24 mouse cellular contexts compared by ENCODE assay signal in the genomic region with DNA sequence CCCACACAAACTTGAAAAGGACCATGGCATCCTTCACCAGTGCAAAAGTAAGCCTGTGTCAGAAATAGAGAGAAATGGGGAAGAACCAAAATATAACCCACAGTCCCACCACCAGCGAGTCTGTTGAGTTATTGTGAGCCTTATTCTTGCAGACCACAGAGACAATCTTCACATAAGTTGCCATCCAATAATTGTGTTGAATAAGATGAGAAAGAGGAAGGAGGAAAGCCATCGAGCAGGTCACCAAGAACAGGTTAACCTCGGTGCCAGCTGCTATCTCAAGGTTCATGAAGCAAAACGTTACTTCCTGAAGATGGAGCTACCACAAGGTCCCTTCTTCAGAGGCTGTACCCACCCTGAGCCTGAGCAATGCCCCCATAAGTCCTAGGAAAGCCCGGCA. TPM values are rescaled to one million over a fixed set of nuclear protein-coding genes. Genes with fewer than 3 reads are reported as not detected.
DNase-seq lines count a peak whose midpoint lies in the region; ATAC-seq and TF ChIP-seq lines count a peak whose summit lies in the region.
"Had no signal": no experiment of that assay in that cellular context is flagged by ENCODE, and none has a peak within 500 bp of the region (broad histone marks: within the 10 kb centered on the region; RNA-seq: fewer than 3 reads in every experiment).

No protein-coding gene starts in this region.

- H3K79me2 ChIP-seq in MEL (ENCODE audit: control insufficient read depth, insufficient read depth, low read length, poor library complexity) = no peaks in the 10 kb centered on the region

- H3K27ac ChIP-seq in testis, adult 2 months (ENCODE audit: control insufficient read depth, insufficient read depth, low read depth, low read length) = no peak overlapping the region
- H3K27ac ChIP-seq in MEL (ENCODE audit: control insufficient read depth, low read depth, low read length) = no peak overlapping the region
- H3K27ac ChIP-seq: embryonic facial prominence, embryonic 15.5 days; forebrain, embryonic 10.5 days; gastrocnemius, adult 2 months; heart, embryonic 15.5 days; hindbrain, embryonic 10.5 days; hindbrain, embryonic 15.5 days had no signal

- ATAC-seq in hematopoietic stem cell, adult 5-6 weeks (replicated peaks in 1 of 2; ENCODE audit: insufficient read depth in 1 of 2, low FRiP score in 2 of 2, low TSS enrichment in 1 of 2, low read depth in 1 of 2, poor library complexity in 2 of 2, severe bottlenecking in 2 of 2) = peak; percentile 60 to 62; a peak in 3 of 4 replicates
- ATAC-seq: forebrain, embryonic 14.5 days had no signal

- H3K9ac ChIP-seq in MEL (ENCODE audit: control insufficient read depth, low read depth, low read length, poor library complexity, severe bottlenecking) = no peak overlapping the region
- H3K9ac ChIP-seq: embryonic facial prominence, embryonic 15.5 days; heart, embryonic 15.5 days; hindbrain, embryonic 15.5 days had no signal

- no peak for TF ChIP-seq RAD21 in MEL (IDR thresholded peaks at IDR 0.05; ENCODE audit: low read depth, low read length)

- peaks cover 7% of the 10 kb centered on the region; the same call in 1 of the 2 replicates for H3K4me1 ChIP-seq in testis, adult 2 months (ENCODE audit: control insufficient read depth, insufficient read depth, low read length)
- no peaks in the 10 kb centered on the region for H3K4me1 ChIP-seq in MEL (ENCODE audit: control insufficient read depth in 1 of 2, insufficient read depth in 2 of 2, low read length in 2 of 2)
- H3K4me1 ChIP-seq: embryonic facial prominence, embryonic 15.5 days; forebrain, embryonic 10.5 days; heart, embryonic 15.5 days; hindbrain, embryonic 10.5 days; hindbrain, embryonic 15.5 days had no signal

- peak overlapping the region; percentile 80 for H3K4me3 ChIP-seq in testis, adult 2 months (ENCODE audit: control insufficient read depth, low read depth, low read length)
- H3K4me3 ChIP-seq in MEL (ENCODE audit: control insufficient read depth in 1 of 2, insufficient read depth in 1 of 2, low read depth in 2 of 2, low read length in 2 of 2) = no peak overlapping the region
- H3K4me3 ChIP-seq: embryonic facial prominence, embryonic 15.5 days; erythroblast, embryonic 14.5 days; forebrain, embryonic 10.5 days; gastrocnemius, adult 2 months; heart, embryonic 15.5 days; hindbrain, embryonic 10.5 days; hindbrain, embryonic 15.5 days had no signal

- TF ChIP-seq CTCF in testis, adult 2 months (IDR thresholded peaks at IDR 0.05; ENCODE audit: control insufficient read depth, insufficient read depth, insufficient replicate concordance, low read depth, low read length) = no peak
- no peak for TF ChIP-seq CTCF in MEL (IDR thresholded peaks at IDR 0.05 in 2 of 3, conservative IDR thresholded peaks at IDR 0.05 in 1 of 3; ENCODE audit: control insufficient read depth in 1 of 3, insufficient read depth in 1 of 3, low read depth in 2 of 3, low read length in 3 of 3, poor library complexity in 1 of 3, severe bottlenecking in 1 of 3)

- H3K9me3 ChIP-seq in MEL (replicated peaks; ENCODE audit: insufficient read depth, low read length) = no peaks in the 10 kb centered on the region
- H3K9me3 ChIP-seq: embryonic facial prominence, embryonic 15.5 days; forebrain, embryonic 10.5 days; heart, embryonic 15.5 days; hindbrain, embryonic 10.5 days; hindbrain, embryonic 15.5 days had no signal

- TF ChIP-seq EP300 in MEL (IDR thresholded peaks at IDR 0.05; ENCODE audit: low read depth in 1 of 2, low read length in 2 of 2) = no peak

- no peak for DNase-seq in testis, postnatal 10 days (ENCODE audit: low spot score)
- DNase-seq in MEL (ENCODE audit: low read depth, low spot score) (no peak), liver (no peak)
- peak; percentile 70 for DNase-seq in splenic B cell, adult 2 months (ENCODE audit: low read depth, low spot score)
- DNase-seq in cerebellum, postnatal 36 days = no peak
- DNase-seq in cerebellum, adult 18-20 months = no peak
- DNase-seq: adrenal gland, adult 2 months; adrenal gland, postnatal 25 days; cerebellum, adult 8-10 months; cerebellum, postnatal 25 days; embryo, embryonic 11 days; gastrocnemius, adult 2 months; gastrocnemius, postnatal 25 days; heart, adult 18-20 months; heart, postnatal 14 days had no signal

- TF ChIP-seq POLR2A in testis, adult 2 months (IDR thresholded peaks at IDR 0.05; ENCODE audit: control insufficient read depth, low read depth, low read length) = no peak
- no peak for TF ChIP-seq POLR2A in MEL (IDR thresholded peaks at IDR 0.05; ENCODE audit: control insufficient read depth in 1 of 2, insufficient read depth in 1 of 2, low read depth in 1 of 2, low read length in 2 of 2, poor library complexity in 1 of 2)

- no peaks in the 10 kb centered on the region for H3K36me3 ChIP-seq in testis, adult 2 months (ENCODE audit: control insufficient read depth, insufficient read depth, low read length)
- no peaks in the 10 kb centered on the region for H3K36me3 ChIP-seq in MEL (ENCODE audit: control insufficient read depth in 1 of 2, insufficient read depth in 2 of 2, low read length in 2 of 2)
- H3K36me3 ChIP-seq in splenic B cell, adult 2 months (ENCODE audit: control insufficient read depth, insufficient read depth, low read length, poor library complexity, severe bottlenecking) = no peaks in the 10 kb centered on the region
- H3K36me3 ChIP-seq: embryonic facial prominence, embryonic 15.5 days; forebrain, embryonic 10.5 days; heart, embryonic 15.5 days; hindbrain, embryonic 10.5 days; hindbrain, embryonic 15.5 days had no signal

- no peaks in the 10 kb centered on the region for H3K27me3 ChIP-seq in testis, adult 2 months (ENCODE audit: control insufficient read depth, insufficient read depth, low read length)
- H3K27me3 ChIP-seq in MEL (ENCODE audit: control insufficient read depth in 1 of 2, insufficient read depth in 2 of 2, low read length in 2 of 2) = no peaks in the 10 kb centered on the region
- no peaks in the 10 kb centered on the region for H3K27me3 ChIP-seq in splenic B cell, adult 2 months (ENCODE audit: control insufficient read depth, insufficient read depth, low read length, poor library complexity, severe bottlenecking)
- H3K27me3 ChIP-seq: embryonic facial prominence, embryonic 15.5 days; heart, embryonic 15.5 days; hindbrain, embryonic 15.5 days had no signal

TF ChIP-seq in MEL, 35 proteins besides CTCF, POLR2A, EP300 and RAD21:
- no peak for TF ChIP-seq MAFK (IDR thresholded peaks at IDR 0.05; ENCODE audit: borderline replicate concordance, low read depth, low read length)
- 0 out of 2 replicates have a peak, but pooled peaks have one; percentile 14 for TF ChIP-seq TBP (IDR thresholded peaks at IDR 0.05; ENCODE audit: low read depth, low read length)
- TF ChIP-seq ZMIZ1 (IDR thresholded peaks at IDR 0.05; ENCODE audit: low read depth, low read length) = no peak
- no peak for TF ChIP-seq MAZ (IDR thresholded peaks at IDR 0.05; ENCODE audit: low read depth, low read length)
- TF ChIP-seq GABPA (IDR thresholded peaks at IDR 0.05; ENCODE audit: low read depth, low read length) = no peak

RNA-seq across cellular contexts. Expression of gene Hhex, which starts 32.4 kb away (rescaled TPM):
- polyA plus RNA-seq in testis, adult 2 months (2012; rRNA removed) = 0.89 and 0.93 TPM in 2 replicates
- not detected in 2 replicates for total RNA-seq in MEL (2012; rRNA removed)
- polyA plus RNA-seq in MEL (2012; ENCODE audit: insufficient read depth in 1 of 2, insufficient read length in 2 of 2, low read depth in 1 of 2, low replicate concordance in 2 of 2, missing spikeins in 1 of 2) = not detected
- total RNA-seq in hematopoietic stem cell, adult 5-6 weeks (2017) = 61.1 and 65.7 TPM in 2 replicates

Comparison
In these comparisons a context has a peak if more than half of its experiments do, and no peak if none do; other contexts are left out.
1. RNA of gene Hhex, which starts 32.4 kb away (total RNA-seq): 61.1 to 65.7 TPM in hematopoietic stem cell, adult 5-6 weeks; not detected in MEL; every median in the first group is over 10 times any median in the second.